Mouse (Mus musculus): ENCODE data around the gene Ltf. TPM values are rescaled to one million over a fixed set of nuclear protein-coding genes. Genes with fewer than 3 reads are reported as not detected.

Gene Ltf
- over 10,000 TPM; 11,591 to 11,669 TPM for total RNA-seq (2023)

GRCm38 (mm10) chr9:111019022-111019421, at the start of gene Ltf:
Gene Ltf (plus strand): TSS chr9:111019271.

GRCm38 (mm10) chr9:110990204-110990603, 28.9 kb upstream of the Ltf start, which contains the start of gene Rtp3:
Gene Rtp3 (minus strand): TSS chr9:110990583.

GRCm38 (mm10) chr9:111056798-111057543, 37.9 kb downstream of the Ltf start, which contains the start of gene Ccrl2:
Gene Ccrl2 (minus strand): TSS chr9:111057519.

Other genes with a start within 250 kb of the Ltf start
- gene Prss42, start 221.1 kb upstream of the Ltf start, total RNA-seq (2023) = not detected
- gene Prss44, start 205.3 kb upstream of the Ltf start, total RNA-seq (2023) = not detected
- gene Prss43, start 192.6 kb upstream of the Ltf start, total RNA-seq (2023) = not detected
- gene Prss45, start 184.7 kb upstream of the Ltf start, total RNA-seq (2023) = not detected
- gene Prss46, start 174.8 kb upstream of the Ltf start, total RNA-seq (2023) = not detected
- 1 to 10 TPM; 2.2 to 2.6 TPM for gene Prss50, start 161.3 kb upstream of the Ltf start, total RNA-seq (2023)
- gene Als2cl, start 139.4 kb upstream of the Ltf start, total RNA-seq (2023) = 1 to 10 TPM in 1 of 2 experiments, under 1 TPM in 1; 0.39 to 1.1 TPM
- under 1 TPM; 0.13 to 0.57 TPM for gene Tmie, start 139.2 kb upstream of the Ltf start, total RNA-seq (2023)
- gene Fam240a, start 102.4 kb upstream of the Ltf start, total RNA-seq (2023) = not detected
- not detected for gene Tdgf1, start 73.1 kb upstream of the Ltf start, total RNA-seq (2023)
- gene Lrrc2, start 67.7 kb upstream of the Ltf start, total RNA-seq (2023) = not detected
- gene Rtp3, start 28.7 kb upstream of the Ltf start, total RNA-seq (2023) = not detected
- gene Ccrl2, start 38.2 kb downstream of the Ltf start, total RNA-seq (2023) = 100 to 1,000 TPM in 1 of 2 experiments, 10 to 100 TPM in 1; 86.9 to 116 TPM
- gene Lrrfip2, start 98.3 kb downstream of the Ltf start, total RNA-seq (2023) = 100 to 1,000 TPM in 1 of 2 experiments, 10 to 100 TPM in 1; 92.2 to 112 TPM

Measured in neutrophil, adult 83 days (primary cell).